Mouse (Mus musculus): ENCODE results near the gene Ikzf3. TPM values are rescaled to one million over a fixed set of nuclear protein-coding genes. Genes with fewer than 3 reads are reported as not detected.

The Ikzf3 gene
- polyA plus RNA-seq, 1 experiment from 2014 or later = not detected

- no peak overlapping the region for H3K4me2 ChIP-seq (ENCODE audit: low read depth)
- DNase-seq (ENCODE audit: low spot score) (no peak), ATAC-seq (ENCODE audit: insufficient read depth, low FRiP score, low TSS enrichment) (no peak)
- H3K4me1 ChIP-seq (ENCODE audit: control insufficient read depth, insufficient read depth, low read length) = peaks cover 3% of the 10 kb centered on the region
- H3K27ac ChIP-seq (ENCODE audit: low read depth, low read length) = no peak overlapping the region
- no peaks in the 10 kb centered on the region for H3K27me3 ChIP-seq (ENCODE audit: control insufficient read depth, insufficient read depth, low read length)
- no peak overlapping the region for H3K4me3 ChIP-seq (ENCODE audit: low read depth, low read length)
- no peaks in the 10 kb centered on the region for H3K9me3 ChIP-seq (ENCODE audit: control insufficient read depth, low read length)
- no peak overlapping the region for H3K9ac ChIP-seq (ENCODE audit: low read length)
- H3K36me3 ChIP-seq (ENCODE audit: control insufficient read depth, insufficient read depth, low read length) = peaks cover 7% of the 10 kb centered on the region
- WGBS = 87% methylated on average over 16 of the region's 16 CpGs
These were observed 34.7 kb upstream of the Ikzf3 start for GRCm38 (mm10) chr11:98580301-98581121.

- Histone ChIP-seq H3K4me1 (ENCODE audit: control insufficient read depth, insufficient read depth, low read length) (no peaks in the 10 kb centered on the region), H3K27ac (ENCODE audit: low read depth, low read length) (no peak overlapping the region), H3K27me3 (ENCODE audit: control insufficient read depth, insufficient read depth, low read length) (no peaks in the 10 kb centered on the region), H3K4me3 (ENCODE audit: low read depth, low read length) (no peak overlapping the region), H3K36me3 (ENCODE audit: control insufficient read depth, insufficient read depth, low read length) (no peaks in the 10 kb centered on the region; the same call in 1 of the 2 replicates), H3K9me3 (ENCODE audit: control insufficient read depth, low read length) (no peaks in the 10 kb centered on the region), H3K4me2 (ENCODE audit: low read depth) (no peak overlapping the region), H3K9ac (ENCODE audit: low read length) (no peak overlapping the region)
- no peak for DNase-seq (ENCODE audit: low spot score)
- 89% methylated on average over 5 of the region's 5 CpGs for WGBS
- no peak for ATAC-seq (ENCODE audit: insufficient read depth, low FRiP score, low TSS enrichment)
These were observed 31.9 kb upstream of the Ikzf3 start for GRCm38 (mm10) chr11:98577776-98578175.

GRCm38 (mm10) chr11:98569461-98569860 lies 23.6 kb upstream of the Ikzf3 start:
- Histone ChIP-seq H3K4me3 (ENCODE audit: low read depth, low read length) (no peak overlapping the region), H3K27me3 (ENCODE audit: control insufficient read depth, insufficient read depth, low read length) (no peaks in the 10 kb centered on the region), H3K9ac (ENCODE audit: low read length) (no peak overlapping the region), H3K27ac (ENCODE audit: low read depth, low read length) (no peak overlapping the region), H3K4me2 (ENCODE audit: low read depth) (no peak overlapping the region), H3K36me3 (ENCODE audit: control insufficient read depth, insufficient read depth, low read length) (no peaks in the 10 kb centered on the region), H3K9me3 (ENCODE audit: control insufficient read depth, low read length) (no peaks in the 10 kb centered on the region), H3K4me1 (ENCODE audit: control insufficient read depth, insufficient read depth, low read length) (no peaks in the 10 kb centered on the region)
- ATAC-seq (ENCODE audit: insufficient read depth, low FRiP score, low TSS enrichment) (no peak), DNase-seq (ENCODE audit: low spot score) (no peak)
- 77% methylated on average over 6 of the region's 6 CpGs for WGBS

GRCm38 (mm10) chr11:98568326-98568725 lies 22.5 kb upstream of the Ikzf3 start:
- Histone ChIP-seq H3K9ac (ENCODE audit: low read length) (no peak overlapping the region), H3K27ac (ENCODE audit: low read depth, low read length) (no peak overlapping the region), H3K27me3 (ENCODE audit: control insufficient read depth, insufficient read depth, low read length) (no peaks in the 10 kb centered on the region), H3K4me1 (ENCODE audit: control insufficient read depth, insufficient read depth, low read length) (no peaks in the 10 kb centered on the region), H3K4me2 (ENCODE audit: low read depth) (no peak overlapping the region), H3K36me3 (ENCODE audit: control insufficient read depth, insufficient read depth, low read length) (no peaks in the 10 kb centered on the region), H3K4me3 (ENCODE audit: low read depth, low read length) (no peak overlapping the region), H3K9me3 (ENCODE audit: control insufficient read depth, low read length) (no peaks in the 10 kb centered on the region)
- DNase-seq (ENCODE audit: low spot score) (no peak), ATAC-seq (ENCODE audit: insufficient read depth, low FRiP score, low TSS enrichment) (no peak)
- WGBS = 89% methylated on average over 8 of the region's 8 CpGs

GRCm38 (mm10) chr11:98563921-98564414 lies 18.1 kb upstream of the Ikzf3 start:
- 74% methylated on average over 13 of the region's 13 CpGs for WGBS
- Histone ChIP-seq H3K27ac (ENCODE audit: low read depth, low read length) (no peak overlapping the region), H3K36me3 (ENCODE audit: control insufficient read depth, insufficient read depth, low read length) (no peaks in the 10 kb centered on the region), H3K4me1 (ENCODE audit: control insufficient read depth, insufficient read depth, low read length) (no peaks in the 10 kb centered on the region), H3K4me3 (ENCODE audit: low read depth, low read length) (no peak overlapping the region), H3K27me3 (ENCODE audit: control insufficient read depth, insufficient read depth, low read length) (no peaks in the 10 kb centered on the region), H3K9ac (ENCODE audit: low read length) (no peak overlapping the region), H3K9me3 (ENCODE audit: control insufficient read depth, low read length) (no peaks in the 10 kb centered on the region), H3K4me2 (ENCODE audit: low read depth) (no peak overlapping the region)
- no peak for ATAC-seq (ENCODE audit: insufficient read depth, low FRiP score, low TSS enrichment)
- DNase-seq (ENCODE audit: low spot score) = no peak

GRCm38 (mm10) chr11:98563025-98563424 lies 17.2 kb upstream of the Ikzf3 start:
- Histone ChIP-seq H3K4me3 (ENCODE audit: low read depth, low read length) (no peak overlapping the region), H3K4me2 (ENCODE audit: low read depth) (no peak overlapping the region), H3K9me3 (ENCODE audit: control insufficient read depth, low read length) (no peaks in the 10 kb centered on the region), H3K27me3 (ENCODE audit: control insufficient read depth, insufficient read depth, low read length) (no peaks in the 10 kb centered on the region), H3K4me1 (ENCODE audit: control insufficient read depth, insufficient read depth, low read length) (no peaks in the 10 kb centered on the region), H3K36me3 (ENCODE audit: control insufficient read depth, insufficient read depth, low read length) (no peaks in the 10 kb centered on the region), H3K9ac (ENCODE audit: low read length) (no peak overlapping the region), H3K27ac (ENCODE audit: low read depth, low read length) (no peak overlapping the region)
- ATAC-seq (ENCODE audit: insufficient read depth, low FRiP score, low TSS enrichment) = no peak
- 87% methylated on average over 3 of the region's 3 CpGs for WGBS
- DNase-seq (ENCODE audit: low spot score) = no peak

- Histone ChIP-seq H3K4me1 (ENCODE audit: control insufficient read depth, insufficient read depth, low read length) (no peaks in the 10 kb centered on the region), H3K9me3 (ENCODE audit: control insufficient read depth, low read length) (no peaks in the 10 kb centered on the region), H3K27ac (ENCODE audit: low read depth, low read length) (no peak overlapping the region), H3K4me2 (ENCODE audit: low read depth) (no peak overlapping the region), H3K27me3 (ENCODE audit: control insufficient read depth, insufficient read depth, low read length) (no peaks in the 10 kb centered on the region), H3K36me3 (ENCODE audit: control insufficient read depth, insufficient read depth, low read length) (no peaks in the 10 kb centered on the region), H3K4me3 (ENCODE audit: low read depth, low read length) (no peak overlapping the region), H3K9ac (ENCODE audit: low read length) (no peak overlapping the region)
- 41% methylated on average over 7 of the region's 7 CpGs for WGBS
- ATAC-seq (ENCODE audit: insufficient read depth, low FRiP score, low TSS enrichment) (no peak), DNase-seq (ENCODE audit: low spot score) (no peak)
These were observed 15.1 kb upstream of the Ikzf3 start for GRCm38 (mm10) chr11:98560942-98561341.

- Histone ChIP-seq H3K4me3 (ENCODE audit: low read depth, low read length) (no peak overlapping the region), H3K9ac (ENCODE audit: low read length) (no peak overlapping the region), H3K4me2 (ENCODE audit: low read depth) (no peak overlapping the region), H3K27me3 (ENCODE audit: control insufficient read depth, insufficient read depth, low read length) (peaks cover 4% of the 10 kb centered on the region), H3K36me3 (ENCODE audit: control insufficient read depth, insufficient read depth, low read length) (no peaks in the 10 kb centered on the region), H3K4me1 (ENCODE audit: control insufficient read depth, insufficient read depth, low read length) (no peaks in the 10 kb centered on the region), H3K27ac (ENCODE audit: low read depth, low read length) (no peak overlapping the region), H3K9me3 (ENCODE audit: control insufficient read depth, low read length) (no peaks in the 10 kb centered on the region)
- ATAC-seq (ENCODE audit: insufficient read depth, low FRiP score, low TSS enrichment) (no peak), DNase-seq (ENCODE audit: low spot score) (no peak)
- WGBS = 73% methylated on average over 12 of the region's 12 CpGs
These were observed 9.4 kb upstream of the Ikzf3 start for GRCm38 (mm10) chr11:98555124-98555700.

GRCm38 (mm10) chr11:98553966-98554365 lies 8.1 kb upstream of the Ikzf3 start:
- Histone ChIP-seq H3K27ac (ENCODE audit: low read depth, low read length) (no peak overlapping the region), H3K9me3 (ENCODE audit: control insufficient read depth, low read length) (no peaks in the 10 kb centered on the region), H3K4me2 (ENCODE audit: low read depth) (no peak overlapping the region), H3K4me1 (ENCODE audit: control insufficient read depth, insufficient read depth, low read length) (no peaks in the 10 kb centered on the region), H3K27me3 (ENCODE audit: control insufficient read depth, insufficient read depth, low read length) (peaks cover 14% of the 10 kb centered on the region), H3K9ac (ENCODE audit: low read length) (no peak overlapping the region), H3K36me3 (ENCODE audit: control insufficient read depth, insufficient read depth, low read length) (no peaks in the 10 kb centered on the region), H3K4me3 (ENCODE audit: low read depth, low read length) (no peak overlapping the region)
- WGBS = 90% methylated on average over 4 of the region's 4 CpGs
- no peak for DNase-seq (ENCODE audit: low spot score)
- no peak for ATAC-seq (ENCODE audit: insufficient read depth, low FRiP score, low TSS enrichment)
